Mouse (Mus musculus) lung, embryonic 16.5 days (tissue): Measurements from ENCODE around the gene Rnf157. TPM values are rescaled to one million over a fixed set of nuclear protein-coding genes. Genes with fewer than 3 reads are reported as not detected.
A peak's percentile ranks its signal among the peaks of the same experiment; 100 is the strongest.

Source experiments
- ATAC-seq: fragments of 200-750 bp; cut with Nextera tagmentation; 2 replicates; pipeline ENCODE4 v1.8.0; 2017; ENCODE audit warnings: low read depth, mild to moderate bottlenecking, moderate library complexity
- H3K27ac ChIP-seq: fragments of 300-500 bp; sonication (generic); 2 replicates; pipeline ENCODE4 v1.5.1; 2014; ENCODE audit warnings: mild to moderate bottlenecking, control low read depth, low read length
- H3K27me3 ChIP-seq: fragments of 300-500 bp; sonication (generic); 2 replicates; pipeline ENCODE4 v1.6.1; 2014; ENCODE audit warnings: low read depth, low read length, mixed read lengths; ENCODE audit not compliant: control insufficient read depth, insufficient read depth
- H3K36me3 ChIP-seq: fragments of 300-500 bp; sonication (generic); 2 replicates; pipeline ENCODE4 v1.6.1; 2014; ENCODE audit warnings: low read length; ENCODE audit not compliant: control insufficient read depth, insufficient read depth
- H3K4me1 ChIP-seq: fragments of 300-500 bp; sonication (generic); replicated peaks from 2 replicates; pipeline ENCODE4 v1.6.1; 2014; ENCODE audit warnings: low read length, mixed read lengths; ENCODE audit not compliant: control insufficient read depth, insufficient read depth
- H3K4me2 ChIP-seq: fragments of 300-500 bp; sonication (generic); 2 replicates; pipeline ENCODE4 v1.6.1; 2014; ENCODE audit warnings: low read depth, low read length, control low read depth
- H3K4me3 ChIP-seq: fragments of 300-500 bp; sonication (generic); 2 replicates; pipeline ENCODE4 v1.5.1; 2014; ENCODE audit warnings: mild to moderate bottlenecking, low read length, control low read depth
- H3K9ac ChIP-seq: fragments of 300-500 bp; sonication (generic); 2 replicates; pipeline ENCODE4 v1.6.1; 2014; ENCODE audit warnings: low read length, control low read depth
- H3K9me3 ChIP-seq: fragments of 300-500 bp; sonication (generic); 2 replicates; pipeline ENCODE4 v1.6.1; 2016; ENCODE audit warnings: low read length; ENCODE audit not compliant: control insufficient read depth
- WGBS: fragments of 180-500 bp; shearing (Covaris S2); extraction: QIAGEN DNeasy Blood & Tissue Kit; methylation state at CpG from one replicate; pipeline ENCODE4 v1.1.7; 2014; 5-methylcytosine and 5-hydroxymethylcytosine counted together
- polyA plus RNA-seq: library from polyadenylated mRNA; unstranded; fragments of >200 nt; fragmentation: Nextera tagmentation; extraction: Ambion mirVana; gene quantifications from 2 replicates; pipeline ENCODE4 v1.2.1, GENCODE M21; 2015

The Rnf157 gene
- polyA plus RNA-seq, 1 experiment from 2014 or later = 3.5 TPM

DNA sequence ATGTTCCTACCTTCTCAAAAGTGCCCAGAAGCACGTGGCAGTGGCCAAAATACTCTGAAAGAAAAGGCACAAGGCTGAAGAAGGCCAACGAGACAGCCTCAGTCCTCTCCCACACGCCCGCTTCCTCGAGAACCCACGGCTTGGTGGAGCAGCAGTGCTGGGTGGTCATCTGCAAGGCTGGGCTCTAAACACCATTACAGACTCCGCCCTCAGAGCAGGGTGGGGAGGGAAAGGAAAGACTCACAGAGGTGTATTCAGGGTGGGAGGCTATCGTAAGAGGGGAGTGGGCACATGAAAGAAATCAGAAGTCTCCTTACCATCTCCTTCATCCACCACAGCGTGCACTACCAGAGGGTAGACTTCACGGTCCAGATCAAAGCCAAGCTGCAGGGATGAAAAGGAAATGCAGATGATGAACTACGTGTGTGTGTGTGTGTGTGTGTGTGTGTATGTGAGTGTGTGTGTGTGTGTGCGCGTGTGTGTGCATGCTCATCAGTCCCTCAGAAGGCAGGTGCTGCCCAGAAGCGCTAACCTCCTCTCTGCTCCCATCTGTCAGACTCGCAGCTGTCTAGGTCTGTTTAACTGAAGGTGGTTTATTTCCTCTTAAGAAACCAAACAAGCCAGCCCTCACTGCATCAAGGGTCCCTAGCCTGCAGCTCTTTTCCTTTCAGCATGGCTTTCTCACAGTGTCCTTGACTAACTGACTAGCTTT is 53.8 kb downstream of the Rnf157 start:
- Histone ChIP-seq H3K27ac (no peak overlapping the region), H3K4me1 (no peaks in the 10 kb centered on the region), H3K9me3 (no peaks in the 10 kb centered on the region), H3K9ac (no peak overlapping the region), H3K4me3 (no peak overlapping the region), H3K36me3 (0 out of 2 replicates have a peak, but pooled peaks cover 6% of the 10 kb centered on the region), H3K27me3 (no peaks in the 10 kb centered on the region), H3K4me2 (no peak overlapping the region)
- WGBS = 53% methylated on average over 15 of the region's 15 CpGs
- no peak; the same call in 1 of the 2 replicates for ATAC-seq

DNA sequence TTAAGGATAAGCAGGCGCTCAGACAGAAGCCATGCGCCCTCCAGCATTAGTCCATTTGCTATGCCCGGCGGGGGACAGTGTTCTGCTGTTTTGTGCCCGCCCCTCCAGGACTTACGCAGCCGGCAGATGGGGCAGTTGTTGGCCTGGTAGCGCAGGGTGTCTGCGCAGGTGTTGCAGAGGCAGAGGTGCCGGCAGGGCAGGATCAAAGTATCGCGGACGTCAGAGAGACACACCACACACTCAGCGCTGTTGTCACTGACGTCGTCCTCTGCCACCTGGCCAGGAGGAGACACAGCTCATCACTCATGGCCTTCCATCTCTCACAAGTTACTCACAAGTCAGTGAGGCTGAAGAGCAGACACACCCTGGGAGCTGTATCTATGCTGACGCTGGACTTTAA is 58.3 kb downstream of the Rnf157 start:
- no peaks in the 10 kb centered on the region for H3K9me3 ChIP-seq
- 52% methylated on average over 17 of the region's 17 CpGs for WGBS
- no peak overlapping the region for H3K9ac ChIP-seq
- H3K27ac ChIP-seq = no peak overlapping the region
- H3K4me1 ChIP-seq = no peaks in the 10 kb centered on the region
- H3K4me2 ChIP-seq = no peak overlapping the region
- 0 out of 2 replicates have a peak, but pooled peaks cover 6% of the 10 kb centered on the region for H3K36me3 ChIP-seq
- no peak for ATAC-seq
- H3K27me3 ChIP-seq = no peaks in the 10 kb centered on the region
- H3K4me3 ChIP-seq = no peak overlapping the region

DNA sequence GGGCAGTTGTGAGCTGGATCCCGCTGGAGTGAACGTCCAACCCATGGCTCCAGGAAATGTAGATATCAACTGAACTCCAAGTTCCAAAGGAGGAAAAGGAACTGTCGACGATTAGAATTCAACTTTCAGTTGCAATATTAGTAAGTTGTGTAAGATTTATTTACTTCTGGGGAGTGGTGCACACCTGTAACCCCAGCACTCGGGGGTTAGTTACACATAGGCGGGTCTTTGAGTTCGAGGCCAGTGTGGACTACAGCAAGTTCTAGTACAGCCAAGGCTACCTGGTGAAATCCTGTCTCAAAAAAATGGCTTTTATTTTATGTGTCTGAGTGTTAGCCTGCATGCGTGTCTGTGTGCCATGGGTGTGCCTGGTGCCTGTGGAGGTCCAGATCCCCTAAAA is 59.3 kb downstream of the Rnf157 start:
- Histone ChIP-seq H3K27me3 (no peaks in the 10 kb centered on the region), H3K4me1 (no peaks in the 10 kb centered on the region), H3K4me3 (no peak overlapping the region), H3K9ac (no peak overlapping the region), H3K27ac (no peak overlapping the region), H3K36me3 (0 out of 2 replicates have a peak, but pooled peaks cover 6% of the 10 kb centered on the region), H3K4me2 (no peak overlapping the region), H3K9me3 (no peaks in the 10 kb centered on the region)
- ATAC-seq = no peak
- 74% methylated on average over 8 of the region's 8 CpGs for WGBS

DNA sequence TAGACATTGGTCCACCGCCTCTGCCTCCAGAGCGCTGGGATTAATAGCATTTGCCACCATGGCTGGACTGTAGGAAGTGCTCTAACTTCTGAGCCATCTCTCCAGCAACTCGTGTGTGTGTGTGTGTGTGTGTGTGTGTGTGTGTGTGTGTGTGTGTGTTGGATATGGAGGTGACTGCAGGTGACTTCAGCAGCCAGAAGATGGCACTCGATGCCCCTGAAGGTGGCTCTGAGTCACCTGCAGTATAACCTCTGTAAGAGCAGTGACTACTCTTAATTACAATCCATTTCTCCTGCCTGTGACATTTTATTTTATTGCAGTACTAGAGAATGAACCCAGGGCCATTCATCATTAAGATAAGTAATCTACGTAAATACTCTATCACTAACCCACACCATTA is 61.5 kb downstream of the Rnf157 start:
- WGBS = 81% methylated on average over 5 of the region's 5 CpGs
- Histone ChIP-seq H3K9ac (no peak overlapping the region), H3K4me3 (no peak overlapping the region), H3K4me1 (no peaks in the 10 kb centered on the region), H3K27ac (no peak overlapping the region), H3K36me3 (0 out of 2 replicates have a peak, but pooled peaks cover 6% of the 10 kb centered on the region), H3K4me2 (no peak overlapping the region), H3K27me3 (no peaks in the 10 kb centered on the region), H3K9me3 (no peaks in the 10 kb centered on the region)
- ATAC-seq = no peak

DNA sequence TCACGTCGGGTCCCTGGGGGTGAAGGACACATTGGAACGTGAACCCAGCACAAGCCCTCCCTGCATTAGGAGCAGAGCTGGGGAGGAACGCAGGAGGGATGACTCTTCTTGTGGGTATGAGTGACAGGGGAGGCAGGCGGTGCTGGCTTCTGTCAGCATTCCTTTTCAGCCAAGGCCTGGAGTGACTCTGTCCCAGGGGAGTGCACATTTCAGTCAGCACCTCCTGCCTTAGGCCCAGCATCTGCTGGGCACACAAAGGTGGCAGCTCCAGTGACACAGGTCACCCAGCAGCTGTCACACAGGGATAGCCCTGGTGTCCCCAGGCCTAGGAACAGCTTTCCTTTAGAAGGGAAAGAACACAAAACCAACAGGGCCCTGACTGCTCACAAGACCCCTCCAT is 64.9 kb downstream of the Rnf157 start:
- H3K27ac ChIP-seq = no peak overlapping the region
- no peak overlapping the region for H3K4me2 ChIP-seq
- ATAC-seq = no peak
- H3K4me1 ChIP-seq = no peaks in the 10 kb centered on the region
- H3K9me3 ChIP-seq = no peaks in the 10 kb centered on the region
- H3K9ac ChIP-seq = no peak overlapping the region
- WGBS = 75% methylated on average over 5 of the region's 5 CpGs
- H3K4me3 ChIP-seq = no peak overlapping the region
- no peaks in the 10 kb centered on the region for H3K27me3 ChIP-seq
- H3K36me3 ChIP-seq = 0 out of 2 replicates have a peak, but pooled peaks cover 2% of the 10 kb centered on the region

DNA sequence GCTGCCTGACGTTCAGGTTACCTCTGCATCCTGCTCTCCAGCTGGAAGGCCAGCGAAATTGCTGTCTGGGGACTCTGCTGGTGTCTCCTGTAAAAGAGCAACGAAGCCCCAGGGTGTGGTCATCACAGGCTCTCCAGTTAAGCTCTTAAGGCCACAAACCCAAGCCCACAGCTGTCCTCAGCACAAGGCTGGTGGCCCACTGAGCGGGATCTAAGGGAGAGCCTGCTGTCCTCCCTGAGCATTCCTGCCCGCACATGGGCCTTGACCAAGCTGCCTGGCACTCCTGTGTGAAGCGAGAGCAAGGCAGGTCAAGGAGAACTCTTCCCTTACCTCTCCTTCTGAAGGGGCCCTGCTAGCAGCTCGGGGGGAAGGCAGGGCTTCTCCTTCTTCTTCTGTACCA is 65.8 kb downstream of the Rnf157 start:
- 75% methylated on average over 7 of the region's 7 CpGs for WGBS
- Histone ChIP-seq H3K27me3 (no peaks in the 10 kb centered on the region), H3K9ac (no peak overlapping the region), H3K4me2 (no peak overlapping the region), H3K4me3 (no peak overlapping the region), H3K36me3 (0 out of 2 replicates have a peak, but pooled peaks cover 2% of the 10 kb centered on the region), H3K9me3 (no peaks in the 10 kb centered on the region), H3K27ac (no peak overlapping the region), H3K4me1 (no peaks in the 10 kb centered on the region)
- ATAC-seq = no peak

DNA sequence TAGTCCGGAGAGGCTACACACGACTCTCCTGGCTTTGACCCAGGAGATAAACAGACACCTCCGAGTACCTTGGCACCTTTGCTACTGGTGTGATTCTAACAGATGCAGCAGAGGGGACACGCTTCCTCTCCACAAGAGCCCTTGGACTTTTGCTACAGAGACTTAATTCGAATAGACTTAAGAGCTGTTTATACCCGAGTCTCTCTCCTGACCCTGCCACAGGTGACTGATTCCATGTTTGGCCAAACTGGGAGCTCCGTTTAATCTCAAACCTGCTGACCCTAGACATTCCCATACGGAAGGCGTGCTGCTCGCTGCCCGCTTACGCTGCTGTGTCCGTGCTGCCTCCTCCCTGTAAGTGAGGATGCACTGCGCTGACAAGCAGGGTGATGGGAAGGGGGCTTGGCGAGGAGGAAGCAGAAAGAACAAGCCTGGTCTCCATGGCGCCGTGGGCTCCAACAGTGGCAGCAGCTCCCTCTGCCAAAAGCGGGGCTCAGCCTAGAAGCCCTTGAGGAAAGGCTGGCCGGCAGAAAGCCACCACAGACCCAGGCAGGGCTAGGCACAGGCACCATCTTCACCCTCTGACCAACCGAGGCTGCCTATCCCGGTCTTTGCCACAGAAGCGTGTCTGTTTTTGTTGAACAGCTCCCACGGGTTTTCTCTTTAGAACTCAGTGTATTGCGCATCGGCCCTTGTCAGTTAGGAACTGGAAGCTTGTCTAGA is 70.6 kb downstream of the Rnf157 start:
- no peak for ATAC-seq
- Histone ChIP-seq H3K4me3 (no peak overlapping the region), H3K9ac (no peak overlapping the region), H3K36me3 (0 out of 2 replicates have a peak, but pooled peaks cover 2% of the 10 kb centered on the region), H3K9me3 (no peaks in the 10 kb centered on the region), H3K27me3 (no peaks in the 10 kb centered on the region), H3K27ac (no peak overlapping the region), H3K4me2 (no peak overlapping the region), H3K4me1 (peaks cover 2% of the 10 kb centered on the region; the same call in 1 of the 2 replicates)
- 60% methylated on average over 25 of the region's 25 CpGs for WGBS

DNA sequence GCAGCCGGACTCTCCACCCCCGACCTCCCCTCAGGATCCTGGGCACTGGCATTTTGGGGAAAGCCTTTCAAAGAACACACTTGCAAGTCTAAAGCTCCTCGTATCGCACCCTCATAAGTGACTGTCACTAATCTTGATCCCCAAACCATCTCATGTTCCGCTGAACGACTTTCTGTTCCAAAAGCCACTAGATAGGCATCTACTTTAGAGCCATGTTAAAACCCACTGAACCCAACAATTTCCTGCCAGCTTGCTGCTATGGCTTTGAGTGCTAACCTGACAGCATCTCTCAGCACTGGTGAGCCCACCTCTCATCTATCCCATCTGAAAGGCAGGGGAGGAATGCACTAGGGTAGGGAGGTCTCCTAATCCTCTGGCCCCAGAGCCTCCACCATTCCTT is 75.3 kb downstream of the Rnf157 start:
- WGBS = 64% methylated on average over 6 of the region's 6 CpGs
- ATAC-seq = no peak
- H3K27me3 ChIP-seq = peaks cover 25% of the 10 kb centered on the region

DNA sequence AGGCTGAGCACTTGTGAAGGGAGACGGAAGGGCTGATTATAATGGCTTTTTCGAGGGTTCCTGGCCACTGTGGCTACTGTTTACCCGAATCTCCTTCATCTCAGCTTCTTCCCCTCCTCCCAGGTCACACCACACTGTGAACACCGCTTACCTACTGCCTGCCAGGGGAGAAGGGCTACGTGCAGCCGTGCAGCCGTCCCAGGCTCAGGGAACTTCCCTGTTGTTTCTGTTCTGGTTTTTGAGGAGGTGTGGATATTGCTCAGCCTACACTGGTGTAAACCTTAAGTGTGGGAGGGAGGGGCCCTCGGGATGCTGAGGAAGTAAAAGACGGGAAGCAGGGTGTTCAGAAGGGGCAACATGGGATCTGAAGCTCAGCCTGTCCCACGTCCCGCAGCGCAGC is 75.8 kb downstream of the Rnf157 start:
- Histone ChIP-seq H3K27me3 (peaks cover 25% of the 10 kb centered on the region), H3K36me3 (no peaks in the 10 kb centered on the region), H3K27ac (no peak overlapping the region), H3K4me3 (no peak overlapping the region), H3K4me1 (peaks cover 29% of the 10 kb centered on the region), H3K9ac (peak overlapping the region; percentile 40), H3K4me2 (peak overlapping the region; percentile 16; the same call in 1 of the 2 replicates), H3K9me3 (no peaks in the 10 kb centered on the region)
- 34% methylated on average over 12 of the region's 12 CpGs for WGBS
- ATAC-seq = no peak

More for the DNA sequence above, 75.3 kb downstream of the Rnf157 start:
- Histone ChIP-seq H3K36me3 (no peaks in the 10 kb centered on the region), H3K4me2 (no peak overlapping the region), H3K4me1 (peaks cover 29% of the 10 kb centered on the region), H3K27ac (no peak overlapping the region), H3K9me3 (no peaks in the 10 kb centered on the region), H3K4me3 (no peak overlapping the region), H3K9ac (no peak overlapping the region)
